Mouse (Mus musculus): ENCODE measurements around the gene Rnf152. TPM values are rescaled to one million over a fixed set of nuclear protein-coding genes. Genes with fewer than 3 reads are reported as not detected.

Gene Rnf152
- polyA plus RNA-seq, 1 experiment from 2014 or later, result 0.21 TPM

DNA sequence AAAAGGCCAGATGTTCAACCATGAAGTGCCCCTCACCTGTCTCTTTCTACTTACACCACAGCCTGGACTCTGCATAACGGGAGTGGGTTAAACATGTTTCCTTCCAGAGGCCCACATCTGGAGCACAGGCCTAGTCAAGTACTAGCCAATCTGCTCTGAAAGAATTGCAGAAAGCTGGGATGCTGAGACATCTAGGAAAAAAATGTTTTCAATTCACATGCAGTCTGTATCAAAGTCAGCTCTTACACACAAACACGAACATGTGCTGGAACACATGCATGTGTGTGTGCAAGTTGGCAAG lies 44.0 kb downstream of the Rnf152 start:
- ATAC-seq (no peak), DNase-seq (ENCODE audit: low read depth, low spot score) (no peak)
- in situ Hi-C loops (cut with MboI; ENCODE audit: low pct_unique_long_range_greater_than_20kb), result no loop called here
- no peaks in the 10 kb centered on the region for H3K27me3 ChIP-seq
- CTCF ChIA-PET, result interaction anchor here (1.1 kb wide), 1 partner anchor 10 kb away, joined by 3 read pairs; no protein-coding TSS in a partner anchor
- POLR2A ChIA-PET, result interaction anchor here (0.6 kb wide), 1 partner anchor 47 kb away, joined by 3 read pairs; no protein-coding TSS in a partner anchor
- no peak for TF ChIP-seq CTCF (IDR thresholded peaks at IDR 0.05)

DNA sequence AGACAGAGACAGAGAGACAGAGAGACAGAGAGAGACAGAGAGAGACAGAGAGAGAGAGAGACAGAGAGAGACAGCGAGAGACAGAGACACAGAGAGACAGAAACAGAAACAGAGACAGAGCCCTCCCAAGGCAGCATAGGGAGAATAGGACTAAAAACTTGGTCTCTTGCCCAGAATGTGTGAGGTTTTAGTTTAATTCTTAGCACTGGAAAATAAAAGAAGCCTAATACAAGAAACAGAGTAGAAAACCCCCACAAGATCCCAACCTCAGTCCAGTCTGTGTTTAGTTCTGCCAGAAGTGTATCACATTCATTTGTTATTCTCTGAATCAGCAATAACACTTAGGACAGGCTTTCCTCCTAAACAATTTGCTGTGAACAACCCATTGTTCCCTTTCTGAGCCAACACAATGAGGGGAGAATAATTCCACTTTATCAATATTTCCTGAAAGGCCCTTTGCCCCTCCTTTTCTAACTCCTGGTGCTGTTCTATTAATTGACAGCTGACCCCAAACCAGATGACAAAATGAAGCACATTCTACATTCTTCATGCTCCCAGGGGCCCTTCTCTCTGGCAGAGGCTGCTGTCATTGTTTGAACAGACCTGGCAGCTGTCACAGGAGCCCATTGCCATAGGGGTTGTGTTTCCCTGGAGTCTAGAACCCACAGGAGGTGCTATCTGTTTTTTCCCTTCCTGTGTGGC lies 44.5 kb downstream of the Rnf152 start:
- ChIA-PET POLR2A (interaction anchor here (0.6 kb wide), 1 partner anchor 48 kb away, joined by 3 read pairs; no protein-coding TSS in a partner anchor), CTCF (interaction anchor here (1.1 kb wide), 1 partner anchor 9 kb away, joined by 3 read pairs; no protein-coding TSS in a partner anchor)
- in situ Hi-C loops (cut with MboI; ENCODE audit: low pct_unique_long_range_greater_than_20kb), result no loop called here
- ATAC-seq (no peak), DNase-seq (ENCODE audit: low read depth, low spot score) (no peak)
- no peak for TF ChIP-seq CTCF (IDR thresholded peaks at IDR 0.05)
- H3K27me3 ChIP-seq, result no peaks in the 10 kb centered on the region

DNA sequence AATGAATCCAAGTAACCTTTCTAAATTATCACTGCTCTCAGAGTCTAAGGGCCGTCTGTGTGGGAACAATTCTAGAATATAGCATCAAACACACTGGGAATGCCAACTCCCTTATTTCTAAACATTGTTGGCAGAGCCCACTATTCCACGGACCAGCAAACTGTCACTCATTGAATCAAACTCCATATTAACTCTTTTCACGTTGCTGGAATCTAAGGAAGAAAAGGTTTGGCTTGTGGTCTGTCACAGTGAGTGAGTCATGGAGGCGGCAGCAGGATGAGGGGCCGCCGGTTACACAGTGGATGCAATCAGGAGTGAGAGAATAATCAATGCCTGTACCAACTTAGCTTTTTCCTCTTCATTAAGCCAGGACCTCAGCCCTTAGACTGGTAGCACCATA lies 54.3 kb downstream of the Rnf152 start:
- POLR2A ChIA-PET, result interaction anchor here (0.6 kb wide), 1 partner anchor 14 kb away, joined by 7 read pairs; no protein-coding TSS in a partner anchor
- TF ChIP-seq CTCF (IDR thresholded peaks at IDR 0.05), result no peak
- CTCF ChIA-PET, result interaction anchor here (0.9 kb wide), 1 partner anchor 10 kb away, joined by 3 read pairs; no protein-coding TSS in a partner anchor
- DNase-seq (ENCODE audit: low read depth, low spot score) (no peak), ATAC-seq (no peak)
- no peaks in the 10 kb centered on the region for H3K27me3 ChIP-seq
- in situ Hi-C loops (cut with MboI; ENCODE audit: low pct_unique_long_range_greater_than_20kb), result no loop called here

DNA sequence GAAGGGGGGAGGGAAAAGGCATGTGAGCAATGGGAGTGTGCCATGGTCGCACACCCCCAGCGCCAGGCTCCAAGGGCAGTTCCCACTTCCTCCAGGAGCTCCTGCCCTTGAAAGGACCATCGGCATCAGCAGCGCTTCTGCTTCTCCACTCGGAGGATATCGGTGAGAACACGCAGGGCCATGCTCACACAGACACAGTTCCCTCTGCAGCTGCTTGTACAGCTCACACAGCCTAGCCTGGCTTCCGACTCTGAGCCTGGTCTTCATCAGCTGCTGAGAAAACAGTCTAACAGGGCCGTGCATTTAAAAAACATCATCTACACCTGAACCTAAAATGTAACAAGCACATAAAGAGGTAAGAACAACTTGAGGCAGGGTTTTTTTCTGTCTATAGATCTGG lies 54.7 kb downstream of the Rnf152 start:
- POLR2A ChIA-PET, result interaction anchor here (0.6 kb wide), 1 partner anchor 13 kb away, joined by 7 read pairs; no protein-coding TSS in a partner anchor

DNA sequence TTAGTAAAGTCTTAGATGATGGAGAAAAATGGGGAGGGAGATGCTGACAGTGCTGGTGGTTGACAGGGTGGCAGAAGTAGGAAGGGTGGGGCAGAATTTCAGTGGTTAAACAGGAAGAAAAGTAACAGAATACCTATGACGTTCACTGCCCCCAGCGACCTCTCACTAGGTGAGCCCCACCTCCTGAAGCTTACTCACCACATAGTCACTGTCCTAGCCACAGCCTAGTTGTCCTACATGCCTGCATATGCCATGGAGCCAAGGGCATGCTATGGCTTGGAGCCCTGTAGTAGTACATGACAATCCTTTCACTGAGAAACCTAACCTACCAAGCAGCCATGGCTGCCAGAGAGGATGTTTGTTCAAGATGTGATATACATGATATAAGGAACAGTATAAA lies 64.7 kb downstream of the Rnf152 start:
- no peak for ATAC-seq
- no peaks in the 10 kb centered on the region for H3K27me3 ChIP-seq
- ChIA-PET POLR2A (no interaction called here), CTCF (no interaction called here)
- in situ Hi-C loops (cut with MboI; ENCODE audit: low pct_unique_long_range_greater_than_20kb), result no loop called here
- no peak for DNase-seq (ENCODE audit: low read depth, low spot score)
- no peak for TF ChIP-seq CTCF (IDR thresholded peaks at IDR 0.05)

More for the DNA sequence above, 54.7 kb downstream of the Rnf152 start:
- no peaks in the 10 kb centered on the region for H3K27me3 ChIP-seq
- in situ Hi-C loops (cut with MboI; ENCODE audit: low pct_unique_long_range_greater_than_20kb), result no loop called here
- DNase-seq (ENCODE audit: low read depth, low spot score) (no peak), ATAC-seq (no peak)
- TF ChIP-seq CTCF (IDR thresholded peaks at IDR 0.05), result no peak
- CTCF ChIA-PET, result no interaction called here

DNA sequence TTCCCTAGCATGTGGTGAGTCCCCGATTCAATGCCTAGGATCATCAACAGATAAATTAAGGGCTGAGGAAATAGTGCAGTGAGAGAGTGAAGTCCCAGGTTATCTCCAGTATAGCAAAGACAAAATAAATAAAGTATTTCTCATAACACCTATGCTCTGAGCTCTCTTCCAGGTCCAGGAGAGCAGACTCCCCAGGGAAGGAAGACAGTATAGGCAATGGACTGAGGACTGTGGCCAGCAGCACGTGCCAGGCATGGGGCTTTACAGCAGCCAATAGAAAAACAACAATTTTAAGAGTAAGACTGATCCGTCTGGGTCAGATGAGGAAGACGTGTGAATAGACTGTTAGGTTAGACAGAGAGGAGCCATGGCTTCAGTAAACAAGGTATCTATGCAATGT lies 69.0 kb downstream of the Rnf152 start:
- DNase-seq (ENCODE audit: low read depth, low spot score) (no peak), ATAC-seq (no peak)
- H3K27me3 ChIP-seq, result no peaks in the 10 kb centered on the region
- in situ Hi-C loops (cut with MboI; ENCODE audit: low pct_unique_long_range_greater_than_20kb), result no loop called here
- TF ChIP-seq CTCF (IDR thresholded peaks at IDR 0.05), result no peak
- ChIA-PET CTCF (no interaction called here), POLR2A (no interaction called here)

DNA sequence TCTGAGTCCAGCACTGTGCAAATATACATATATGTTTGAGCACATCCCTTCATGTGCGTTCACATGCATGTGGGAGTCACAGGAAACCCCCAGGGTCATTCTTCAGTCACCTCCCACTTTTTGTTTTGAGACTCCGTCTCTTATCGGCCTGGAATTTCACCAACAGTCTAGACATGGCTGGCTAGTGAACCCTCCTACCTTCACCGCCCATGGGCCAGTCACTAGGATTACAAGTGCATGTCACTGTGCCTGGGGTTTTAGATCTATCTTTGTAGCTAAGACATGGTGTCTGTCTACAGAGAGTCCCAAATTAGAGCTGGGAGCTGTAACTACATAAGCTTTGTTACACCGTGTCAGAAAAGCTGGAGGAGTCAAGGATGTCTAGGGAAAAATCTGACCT lies 69.6 kb downstream of the Rnf152 start:
- CTCF ChIA-PET, result no interaction called here
- TF ChIP-seq CTCF (IDR thresholded peaks at IDR 0.05), result no peak
- DNase-seq (ENCODE audit: low read depth, low spot score), result no peak
- no peak for ATAC-seq
- POLR2A ChIA-PET, result no interaction called here
- no peaks in the 10 kb centered on the region for H3K27me3 ChIP-seq
- in situ Hi-C loops (cut with MboI; ENCODE audit: low pct_unique_long_range_greater_than_20kb), result no loop called here

DNA sequence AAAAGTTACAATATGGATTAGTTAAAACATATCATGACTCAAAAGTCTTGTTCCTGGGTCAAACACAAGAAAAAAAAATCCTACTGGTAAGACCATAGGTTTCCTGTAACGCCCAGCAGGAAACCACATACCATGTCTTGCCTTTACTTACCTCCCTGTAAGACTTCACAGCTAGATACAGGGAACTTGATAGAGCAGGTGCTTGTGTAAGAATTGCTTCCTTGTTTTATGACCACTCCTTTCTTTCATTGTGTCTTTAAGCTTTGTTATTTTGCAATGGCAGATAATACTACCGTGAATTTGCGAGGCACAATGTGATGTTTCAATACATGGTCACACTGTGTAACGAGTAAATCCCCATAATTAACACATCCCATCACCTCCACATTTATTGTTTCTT lies 71.5 kb downstream of the Rnf152 start:
- ATAC-seq, result no peak
- ChIA-PET POLR2A (interaction anchor here (0.6 kb wide), 1 partner anchor 81 kb away, joined by 5 read pairs; no protein-coding TSS in a partner anchor), CTCF (no interaction called here)

DNA sequence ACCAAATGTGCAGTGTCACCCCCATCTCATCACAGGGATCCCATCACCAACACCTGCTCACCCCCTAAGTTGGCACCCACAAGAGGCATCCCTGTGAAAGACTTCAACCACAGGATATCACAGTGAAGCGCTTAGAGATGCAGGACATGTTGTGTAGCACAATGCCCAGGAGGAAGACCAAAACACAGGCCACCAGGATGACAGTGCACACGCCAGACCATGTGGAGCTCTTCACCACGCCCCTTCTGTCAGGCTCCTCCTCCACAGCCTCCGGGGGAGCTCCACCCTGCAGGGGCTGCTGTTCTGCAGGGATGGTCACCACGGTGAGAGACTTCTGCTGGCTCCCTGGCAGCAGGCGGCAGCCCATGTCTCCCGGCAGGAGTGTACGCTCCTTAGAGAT lies 72.4 kb downstream of the Rnf152 start:
- ChIA-PET POLR2A (no interaction called here), CTCF (no interaction called here)
- in situ Hi-C loops (cut with MboI; ENCODE audit: low pct_unique_long_range_greater_than_20kb), result no loop called here
- DNase-seq (ENCODE audit: low read depth, low spot score) (no peak), ATAC-seq (no peak)
- no peaks in the 10 kb centered on the region for H3K27me3 ChIP-seq
- no peak for TF ChIP-seq CTCF (IDR thresholded peaks at IDR 0.05)

More for the DNA sequence above, 71.5 kb downstream of the Rnf152 start:
- no peaks in the 10 kb centered on the region for H3K27me3 ChIP-seq
- no peak for DNase-seq (ENCODE audit: low read depth, low spot score)
- no peak for TF ChIP-seq CTCF (IDR thresholded peaks at IDR 0.05)
- in situ Hi-C loops (cut with MboI; ENCODE audit: low pct_unique_long_range_greater_than_20kb), result no loop called here

DNA sequence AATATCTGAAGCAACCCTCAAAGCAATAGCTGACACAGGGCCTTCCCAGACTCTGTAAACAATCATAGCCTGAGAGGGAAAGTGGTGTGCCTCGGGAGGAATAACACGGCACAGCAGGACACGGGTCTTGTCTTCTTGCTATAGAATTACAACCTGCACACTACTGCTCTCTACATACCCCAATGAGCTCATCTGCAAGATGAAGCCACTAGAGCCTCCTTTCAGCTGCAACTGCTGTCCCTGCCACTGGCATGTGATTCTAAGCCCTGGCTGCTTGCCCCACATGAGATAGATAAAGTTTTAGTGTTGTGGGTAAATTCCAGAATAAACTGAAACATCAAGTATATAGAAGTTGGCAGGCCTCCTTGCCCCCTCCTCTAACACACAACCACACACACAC lies 75.2 kb downstream of the Rnf152 start:
- DNase-seq (ENCODE audit: low read depth, low spot score), result no peak
- no peak for ATAC-seq
- TF ChIP-seq CTCF (IDR thresholded peaks at IDR 0.05), result no peak

DNA sequence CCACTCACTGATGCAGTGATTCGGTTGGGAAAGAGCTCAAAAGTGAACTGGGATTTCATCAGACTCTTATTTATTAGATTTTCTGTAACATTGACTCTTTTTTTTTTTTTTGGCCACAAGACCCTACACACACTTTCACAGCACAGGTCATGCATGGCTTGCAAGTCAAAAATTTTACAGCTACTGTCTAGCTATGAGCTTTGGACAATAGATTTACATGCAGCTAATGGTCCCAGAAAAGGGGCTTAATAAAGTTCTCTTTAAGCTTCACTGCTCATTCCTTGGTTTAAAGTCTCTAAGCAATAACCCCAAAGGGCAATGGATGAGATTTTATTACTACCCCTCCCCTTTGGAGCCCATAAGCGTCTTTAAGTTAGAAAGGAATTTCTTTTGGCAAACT lies 76.3 kb downstream of the Rnf152 start:
- in situ Hi-C loops (cut with MboI; ENCODE audit: low pct_unique_long_range_greater_than_20kb), result no loop called here
- ChIA-PET CTCF (no interaction called here), POLR2A (no interaction called here)
- ATAC-seq (no peak), DNase-seq (ENCODE audit: low read depth, low spot score) (no peak)
- H3K27me3 ChIP-seq, result no peaks in the 10 kb centered on the region
- TF ChIP-seq CTCF (IDR thresholded peaks at IDR 0.05), result no peak

More for the DNA sequence above, 75.2 kb downstream of the Rnf152 start:
- POLR2A ChIA-PET, result no interaction called here
- no peaks in the 10 kb centered on the region for H3K27me3 ChIP-seq
- in situ Hi-C loops (cut with MboI; ENCODE audit: low pct_unique_long_range_greater_than_20kb), result no loop called here
- CTCF ChIA-PET, result no interaction called here

All from Patski (cell line).